Mouse (Mus musculus) inflammation-experienced regulatory T-cells (primary cell): Measurements from ENCODE around the gene Zswim1. TPM values are rescaled to one million over a fixed set of nuclear protein-coding genes. Genes with fewer than 3 reads are reported as not detected.

Source experiments
- polyA plus RNA-seq, 2 experiments: library from polyadenylated mRNA; unstranded; fragments of 100-300 nt; shearing (Covaris generic); gene quantifications; one replicate each; pipeline ENCODE4 v1.2.1; 2017

Zswim1 gene
- polyA plus RNA-seq = 10 to 100 TPM; 19.3 to 20.7 TPM

GRCm38 (mm10) chr2:164822636-164823165, at the start of gene Zswim1:
Gene Zswim1 (plus strand): TSS chr2:164822686.

DNA sequence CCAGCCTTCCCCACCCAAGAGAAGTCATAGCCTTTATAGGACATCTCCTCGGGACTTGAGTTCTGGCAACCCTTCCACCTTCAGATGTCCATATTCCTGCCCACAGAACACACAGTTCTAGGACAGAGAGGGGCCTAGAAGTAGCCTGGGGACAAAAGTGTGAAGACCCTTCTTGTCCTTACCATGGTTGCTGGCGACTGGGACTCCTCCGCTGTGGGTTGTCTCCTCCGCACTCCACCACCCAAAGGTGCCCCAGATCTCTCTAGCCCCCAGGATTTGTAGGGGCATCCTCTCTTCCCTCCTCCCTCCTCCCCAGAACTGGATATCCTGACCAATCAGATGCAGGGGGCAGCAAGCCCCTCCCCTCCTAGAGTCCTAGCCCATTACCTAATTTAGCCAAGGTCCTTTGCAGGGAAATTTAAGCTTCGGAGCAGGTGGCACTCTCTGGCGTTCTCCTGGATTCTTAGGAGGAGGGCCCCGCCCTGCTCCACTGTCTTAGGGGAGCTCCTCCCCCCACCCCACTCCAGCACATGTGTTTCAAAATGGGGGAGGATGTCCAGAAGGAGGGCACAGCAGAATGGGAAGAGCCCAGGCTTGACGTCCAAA, 42.9 kb upstream of the Zswim1 start, which contains the start of gene Tnnc2:
Gene Tnnc2, minus strand, starts transcription at position 487 of the 606 bp plus-strand sequence.

DNA sequence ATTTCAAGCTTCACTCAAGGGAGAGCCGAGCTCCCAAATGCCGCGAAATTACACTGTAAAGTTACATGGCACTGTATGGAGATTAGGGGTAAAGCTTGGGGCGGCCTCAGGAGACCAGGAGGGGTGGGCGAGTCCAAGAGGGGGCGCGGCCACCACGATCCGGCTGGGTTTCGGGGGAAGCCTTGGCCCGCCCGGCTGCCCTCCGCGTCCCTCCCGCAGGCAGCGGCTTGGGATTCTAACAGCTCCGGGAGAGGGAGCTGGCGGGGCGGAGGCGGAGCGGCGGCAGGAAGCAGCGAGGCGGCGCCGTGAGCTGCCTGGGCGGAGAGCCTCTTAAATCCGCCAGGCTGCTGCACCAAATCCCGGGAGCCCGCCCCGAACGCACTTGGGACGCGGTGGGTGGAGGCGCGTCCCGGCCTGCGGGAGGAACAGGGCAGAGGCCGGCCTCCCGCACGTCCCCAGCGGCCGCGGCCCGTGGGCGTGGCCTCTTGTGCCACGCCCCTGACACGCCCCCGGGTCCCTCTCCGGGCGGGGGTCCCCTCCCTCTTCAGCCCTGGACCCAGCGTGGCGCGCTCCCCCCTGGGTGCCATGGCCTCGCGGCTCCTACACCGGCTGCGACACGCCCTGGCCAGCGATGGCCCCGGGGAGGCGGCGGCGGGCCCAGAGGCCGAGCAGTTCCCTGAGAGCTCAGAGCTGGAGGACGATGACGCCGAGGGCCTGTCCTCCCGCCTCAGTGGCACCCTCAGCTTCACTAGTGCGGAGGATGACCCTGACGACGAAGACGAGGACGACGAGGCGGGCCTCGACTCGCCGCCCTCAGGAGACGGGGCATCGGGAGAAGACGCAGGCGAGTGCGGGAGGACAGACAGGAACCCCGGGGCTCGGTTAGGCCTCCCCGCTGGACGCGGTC, 36.8 kb upstream of the Zswim1 start, which contains the start of gene Snx21:
Gene Snx21, plus strand, starts transcription at position 343 of the 907 bp plus-strand sequence.

DNA sequence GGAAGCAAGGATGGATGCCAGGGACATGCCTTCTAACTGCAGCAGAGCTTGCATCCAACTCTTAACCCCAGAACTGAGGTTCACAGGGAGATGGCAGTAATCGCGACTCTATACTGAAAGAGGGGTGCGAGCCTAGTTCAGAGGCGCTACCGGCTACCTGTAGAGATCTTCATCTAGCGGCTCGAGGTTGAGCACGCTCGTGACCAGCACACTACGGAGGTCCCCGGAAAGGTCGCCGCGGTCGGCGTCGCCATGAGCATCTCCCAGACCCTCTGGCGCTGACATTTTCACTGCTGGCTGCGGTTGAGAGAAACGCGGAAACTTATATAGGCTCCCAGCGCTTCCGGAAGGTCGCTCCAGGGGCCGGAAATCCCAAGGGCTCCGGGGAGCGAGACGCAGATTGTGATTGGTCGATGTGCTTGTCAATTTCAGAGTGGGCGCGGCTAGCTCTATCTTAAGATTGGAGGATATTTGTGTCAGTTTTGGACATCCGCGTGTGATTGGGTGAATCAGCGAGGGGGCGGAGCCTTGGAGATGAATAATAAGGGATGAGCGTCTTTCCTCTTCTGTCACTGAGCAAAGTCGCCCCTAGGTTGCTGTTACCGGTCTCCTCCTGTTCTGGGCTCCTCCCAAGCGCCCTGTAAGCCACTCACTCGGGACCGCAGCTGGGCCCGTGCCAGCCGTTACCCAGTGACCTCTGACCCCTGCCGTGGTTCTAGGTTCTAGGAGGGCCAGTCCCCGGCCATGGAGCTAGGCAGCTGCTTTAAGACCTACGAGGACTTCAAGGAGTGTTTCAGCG, 17.8 kb upstream of the Zswim1 start, which contains the start of the genes Acot8 and Zswim3:
Gene Acot8, minus strand, starts transcription at position 350 of the 799 bp plus-strand sequence.
Gene Zswim3, plus strand, starts transcription at position 566 of the 799 bp plus-strand sequence.

DNA sequence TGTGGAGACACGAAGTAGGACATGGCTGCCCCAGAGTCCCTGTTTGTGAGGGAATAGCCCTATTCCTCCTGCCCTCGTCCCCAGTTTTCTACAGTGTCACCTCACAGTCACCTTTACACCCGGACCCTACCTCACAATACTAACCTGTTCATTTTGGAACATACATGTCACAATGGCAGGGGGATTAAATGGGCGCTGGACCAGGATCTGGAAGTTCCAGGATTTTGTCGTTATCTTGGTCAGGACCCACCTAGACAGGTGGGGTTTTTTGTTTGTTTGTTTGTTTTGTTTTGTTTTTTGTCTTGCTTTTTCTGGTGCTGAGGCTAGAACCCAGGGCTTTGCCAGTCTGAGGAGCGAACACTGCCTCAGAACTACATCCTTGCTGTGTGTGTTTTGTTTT, 6.0 kb downstream of the Zswim1 start, which contains the start of gene Spata25:
Gene Spata25, minus strand, starts transcription at position 101 of the 400 bp plus-strand sequence.

DNA sequence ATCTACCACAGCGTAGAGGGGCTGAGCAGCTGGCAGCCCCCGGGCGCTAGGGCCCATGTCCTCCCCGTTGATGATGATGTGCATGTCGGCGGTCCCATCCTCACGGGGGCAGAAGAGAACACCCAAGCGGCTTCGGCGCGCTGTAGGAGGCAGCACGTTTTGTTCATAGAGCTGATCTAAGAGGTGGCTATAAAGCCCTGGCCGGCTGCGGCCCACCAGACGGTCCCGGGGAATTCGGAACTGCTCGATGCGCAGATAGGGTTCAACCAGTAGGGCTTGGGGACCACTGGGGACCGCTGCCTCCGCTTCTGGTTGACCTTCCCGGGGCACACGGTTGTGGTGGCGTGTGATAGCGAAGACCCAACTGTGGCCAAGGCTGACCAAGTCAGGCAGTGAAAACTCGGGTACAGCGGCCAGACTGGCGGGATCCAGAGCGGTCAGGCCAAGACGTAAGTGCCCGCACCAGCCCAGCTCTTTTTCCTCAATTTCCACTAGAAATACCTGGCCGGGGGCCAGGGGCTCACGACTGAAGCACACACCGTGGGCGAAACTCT, 10.3 kb downstream of the Zswim1 start, which contains the start of gene Ctsa:
Gene Ctsa, plus strand, starts transcription at position 126 of the 554 bp plus-strand sequence.

GRCm38 (mm10) chr2:164833314-164833959, 11.0 kb downstream of the Zswim1 start, which contains the start of gene Neurl2:
Gene Neurl2 (minus strand): TSS chr2:164833456.

DNA sequence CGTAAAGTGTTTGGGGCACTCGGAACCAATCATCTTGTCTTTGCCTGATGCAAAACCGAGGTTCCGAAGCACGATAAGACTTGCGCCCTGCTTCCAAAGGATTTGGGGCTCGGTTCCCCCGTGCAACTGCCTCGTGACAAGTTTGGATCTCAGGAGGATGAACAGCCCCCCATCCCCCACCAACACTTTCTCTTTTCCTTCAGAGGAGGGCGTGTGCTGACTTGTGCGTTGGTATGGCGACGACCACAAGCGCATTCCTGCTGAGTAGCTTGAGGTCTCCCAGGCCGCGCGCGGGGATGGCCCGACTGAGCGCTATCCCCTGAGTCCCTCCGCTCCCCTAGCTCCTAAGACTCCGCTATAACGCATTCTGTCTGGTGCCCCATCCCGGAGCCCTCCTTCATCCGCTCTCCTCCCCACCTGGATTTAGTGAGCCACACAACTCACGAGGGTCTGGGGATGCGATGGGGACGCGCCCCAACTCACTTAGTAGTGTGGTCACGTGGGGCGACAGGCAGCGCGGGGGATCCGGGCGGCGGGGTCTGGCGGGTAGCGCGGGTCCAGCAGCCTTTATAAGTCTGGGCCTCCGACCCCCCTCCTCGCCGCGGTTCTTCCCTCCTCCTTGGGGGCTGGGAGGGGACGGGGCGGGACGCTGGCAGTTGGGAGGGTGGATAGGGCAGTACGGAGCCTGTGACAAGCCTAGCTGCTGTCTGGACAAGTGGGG, 34.8 kb downstream of the Zswim1 start, which contains the start of gene Pltp:
Gene Pltp, minus strand, starts transcription at position 611 of the 721 bp plus-strand sequence.

Other genes with a start within 250 kb of the Zswim1 start
- gene Spint3, start 249.2 kb upstream of the Zswim1 start, polyA plus RNA-seq = not detected
- gene Wfdc6a, start 237.2 kb upstream of the Zswim1 start, polyA plus RNA-seq = not detected
- not detected for gene Eppin, start 229.1 kb upstream of the Zswim1 start, polyA plus RNA-seq
- 1 to 10 TPM in 1 of 2 experiments, not detected in 1; 3.0 TPM for gene Wfdc6b, start 209.2 kb upstream of the Zswim1 start, polyA plus RNA-seq
- 1 to 10 TPM in 1 of 2 experiments, not detected in 1; 1.6 TPM for gene Wfdc8, start 209.1 kb upstream of the Zswim1 start, polyA plus RNA-seq
- not detected for gene Wfdc16, start 183.9 kb upstream of the Zswim1 start, polyA plus RNA-seq
- gene Wfdc10, start 166.6 kb upstream of the Zswim1 start, polyA plus RNA-seq = under 1 TPM in 1 of 2 experiments, not detected in 1; 0.88 TPM
- gene Wfdc9, start 166.1 kb upstream of the Zswim1 start, polyA plus RNA-seq = 1 to 10 TPM in 1 of 2 experiments, under 1 TPM in 1; 0.51 to 1.6 TPM
- gene Wfdc11, start 148.6 kb upstream of the Zswim1 start, polyA plus RNA-seq = not detected
- gene Wfdc13, start 137.6 kb upstream of the Zswim1 start, polyA plus RNA-seq = not detected
- not detected for gene Spint4, start 124.2 kb upstream of the Zswim1 start, polyA plus RNA-seq
- gene Spint5, start 107.4 kb upstream of the Zswim1 start, polyA plus RNA-seq = not detected
- 1 to 10 TPM in 1 of 2 experiments, under 1 TPM in 1; 0.20 to 2.9 TPM for gene Wfdc3, start 76.8 kb upstream of the Zswim1 start, polyA plus RNA-seq
- gene Dnttip1, start 76.7 kb upstream of the Zswim1 start, polyA plus RNA-seq = 10 to 100 TPM; 61.3 to 61.5 TPM
- gene Ube2c, start 52.8 kb upstream of the Zswim1 start, polyA plus RNA-seq = 1 to 10 TPM; 1.7 to 2.9 TPM
- gene Tnnc2, start 42.7 kb upstream of the Zswim1 start, polyA plus RNA-seq = not detected
- gene Snx21, start 36.9 kb upstream of the Zswim1 start, polyA plus RNA-seq = 1 to 10 TPM; 8.2 to 9.8 TPM
- gene Acot8, start 17.8 kb upstream of the Zswim1 start, polyA plus RNA-seq = 10 to 100 TPM; 29.7 to 34.5 TPM
- 10 to 100 TPM in 1 of 2 experiments, 1 to 10 TPM in 1; 8.2 to 11.0 TPM for gene Zswim3, start 17.6 kb upstream of the Zswim1 start, polyA plus RNA-seq
- not detected for gene Spata25, start 5.9 kb downstream of the Zswim1 start, polyA plus RNA-seq
- 100 to 1,000 TPM; 179 to 196 TPM for gene Ctsa, start 10.2 kb downstream of the Zswim1 start, polyA plus RNA-seq
- 1 to 10 TPM; 1.3 to 2.8 TPM for gene Neurl2, start 10.8 kb downstream of the Zswim1 start, polyA plus RNA-seq
- 1 to 10 TPM in 1 of 2 experiments, under 1 TPM in 1; 0.52 to 9.3 TPM for gene Pltp, start 35.0 kb downstream of the Zswim1 start, polyA plus RNA-seq
- 100 to 1,000 TPM; 109 to 125 TPM for gene Pcif1, start 56.6 kb downstream of the Zswim1 start, polyA plus RNA-seq
- 10 to 100 TPM; 35.0 to 36.2 TPM for gene Zfp335, start 89.1 kb downstream of the Zswim1 start, polyA plus RNA-seq
- 1 to 10 TPM; 3.2 to 8.8 TPM for gene Mmp9, start 118.1 kb downstream of the Zswim1 start, polyA plus RNA-seq
- gene Slc12a5, start 138.1 kb downstream of the Zswim1 start, polyA plus RNA-seq = 1 to 10 TPM in 1 of 2 experiments, under 1 TPM in 1; 0.12 to 1.2 TPM
- gene Ncoa5, start 212.2 kb downstream of the Zswim1 start, polyA plus RNA-seq = 10 to 100 TPM; 49.9 to 58.0 TPM
- gene Cd40, start 232.9 kb downstream of the Zswim1 start, polyA plus RNA-seq = 1 to 10 TPM; 2.4 to 3.3 TPM